Mouse (Mus musculus) hindbrain, embryonic 12.5 days (tissue): ENCODE measurements around the gene Uvrag. TPM values are rescaled to one million over a fixed set of nuclear protein-coding genes. Genes with fewer than 3 reads are reported as not detected.
A peak's percentile ranks its signal among the peaks of the same experiment; 100 is the strongest.

Experiments used
- ATAC-seq: fragments of 200-750 bp; cut with Nextera tagmentation; 2 replicates; pipeline ENCODE4 v1.8.0; 2017; ENCODE audit warnings: moderate TSS enrichment; ENCODE audit not compliant: low FRiP score
- H3K27ac ChIP-seq: fragments of 300-500 bp; sonication (generic); 2 replicates; pipeline ENCODE4 v1.5.1; 2016; ENCODE audit warnings: mild to moderate bottlenecking
- H3K27me3 ChIP-seq: fragments of 300-500 bp; sonication (generic); 2 replicates; pipeline ENCODE4 v1.6.1; 2016; ENCODE audit warnings: mild to moderate bottlenecking
- H3K36me3 ChIP-seq: fragments of 300-500 bp; sonication (generic); 2 replicates; pipeline ENCODE4 v1.6.1; 2016; ENCODE audit warnings: mild to moderate bottlenecking
- H3K4me1 ChIP-seq: fragments of 300-500 bp; sonication (generic); 2 replicates; pipeline ENCODE4 v1.6.1; 2016
- H3K4me2 ChIP-seq: fragments of 300-500 bp; sonication (generic); replicated peaks from 2 replicates; pipeline ENCODE4 v1.6.1; 2016; ENCODE audit warnings: mild to moderate bottlenecking
- H3K4me3 ChIP-seq: fragments of 300-500 bp; sonication (generic); 2 replicates; pipeline ENCODE4 v1.5.1; 2016; ENCODE audit warnings: mild to moderate bottlenecking
- H3K9ac ChIP-seq: fragments of 300-500 bp; sonication (generic); 2 replicates; pipeline ENCODE4 v1.6.1; 2016; ENCODE audit warnings: mild to moderate bottlenecking, moderate library complexity
- H3K9me3 ChIP-seq: fragments of 300-500 bp; sonication (generic); replicated peaks from 2 replicates; pipeline ENCODE4 v1.6.1; 2016; ENCODE audit warnings: mild to moderate bottlenecking
- WGBS: fragments of 180-500 bp; shearing (Covaris S2); methylation state at CpG from one replicate; pipeline ENCODE4 v1.1.7; 2016; 5-methylcytosine and 5-hydroxymethylcytosine counted together
- polyA plus RNA-seq: library from polyadenylated mRNA; unstranded; fragments of >200 nt; fragmentation: Nextera tagmentation; extraction: Ambion mirVana; gene quantifications from 2 replicates; pipeline ENCODE4 v1.2.1, GENCODE M21; 2016

Gene Uvrag
- polyA plus RNA-seq, 1 experiment from 2014 or later: 17.7 TPM

- Histone ChIP-seq H3K9ac (0 out of 2 replicates have a peak overlapping the region, but pooled peaks have one; percentile 4), H3K27me3 (no peaks in the 10 kb centered on the region), H3K4me1 (peaks cover 22% of the 10 kb centered on the region), H3K4me2 (no peak overlapping the region), H3K27ac (no peak overlapping the region), H3K9me3 (no peaks in the 10 kb centered on the region), H3K4me3 (no peak overlapping the region), H3K36me3 (no peaks in the 10 kb centered on the region)
- 27% methylated on average over 12 of the region's 13 CpGs for WGBS
- no peak for ATAC-seq
These were observed 265.5 kb downstream of the Uvrag start for GRCm38 (mm10) chr7:98875390-98875990.

GRCm38 (mm10) chr7:98874411-98874951, 266.5 kb downstream of the Uvrag start:
- ATAC-seq: no peak
- peaks cover 26% of the 10 kb centered on the region for H3K4me1 ChIP-seq
- no peak overlapping the region for H3K9ac ChIP-seq
- WGBS: 64% methylated on average over 6 of the region's 6 CpGs
- H3K27ac ChIP-seq: no peak overlapping the region
- H3K4me2 ChIP-seq: no peak overlapping the region
- H3K4me3 ChIP-seq: no peak overlapping the region
- no peaks in the 10 kb centered on the region for H3K9me3 ChIP-seq
- no peaks in the 10 kb centered on the region for H3K36me3 ChIP-seq
- H3K27me3 ChIP-seq: no peaks in the 10 kb centered on the region; the same call in 1 of the 2 replicates

DNA sequence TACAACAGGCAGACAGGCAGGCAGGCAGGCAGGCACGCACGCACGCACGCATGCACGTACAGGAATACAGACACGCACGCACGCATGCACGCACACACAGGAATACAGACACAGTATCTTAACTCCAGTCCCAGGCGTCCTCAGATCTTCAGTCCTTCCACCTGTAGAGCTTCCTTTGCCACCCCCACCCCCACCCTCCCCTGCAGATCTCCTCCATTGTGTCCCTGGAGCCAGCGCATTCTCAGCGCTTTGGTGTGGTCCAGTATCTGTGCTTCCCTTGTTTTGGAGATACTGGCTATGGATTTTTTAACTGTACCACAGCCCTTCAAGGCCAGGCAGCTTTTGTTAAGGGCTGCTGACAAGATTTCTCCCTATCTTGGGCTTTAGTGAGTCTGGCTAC, 267.6 kb downstream of the Uvrag start:
- no peaks in the 10 kb centered on the region for H3K36me3 ChIP-seq
- peaks cover 34% of the 10 kb centered on the region for H3K4me1 ChIP-seq
- H3K27me3 ChIP-seq: no peaks in the 10 kb centered on the region; the same call in 1 of the 2 replicates

DNA sequence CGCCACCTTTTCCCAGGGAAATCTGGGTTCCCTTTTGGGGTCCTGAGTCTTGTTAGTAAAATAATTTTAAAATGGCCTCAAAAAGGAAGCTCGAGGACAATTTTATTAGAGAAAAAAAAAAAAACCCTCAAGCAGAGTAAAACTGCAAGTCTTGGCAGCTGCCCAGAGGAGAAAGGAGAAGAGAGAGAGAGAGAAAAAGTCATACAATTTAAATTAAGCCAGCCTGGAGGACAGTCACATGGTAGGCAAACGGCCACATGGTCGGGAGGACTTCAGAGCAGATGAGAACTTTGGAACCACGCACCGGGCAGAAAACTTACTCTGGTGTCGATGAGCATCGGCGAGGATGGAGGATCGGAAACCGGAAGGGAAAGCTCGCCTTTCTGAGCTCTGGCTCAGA, 269.1 kb downstream of the Uvrag start:
- Histone ChIP-seq H3K9ac (no peak overlapping the region), H3K27me3 (no peaks in the 10 kb centered on the region; the same call in 1 of the 2 replicates), H3K27ac (no peak overlapping the region), H3K4me3 (no peak overlapping the region), H3K4me1 (peaks cover 42% of the 10 kb centered on the region), H3K36me3 (no peaks in the 10 kb centered on the region), H3K4me2 (no peak overlapping the region), H3K9me3 (no peaks in the 10 kb centered on the region)
- no peak for ATAC-seq
- 63% methylated on average over 12 of the region's 12 CpGs for WGBS

More for the DNA sequence above, 267.6 kb downstream of the Uvrag start:
- no peak for ATAC-seq
- Histone ChIP-seq H3K4me2 (no peak overlapping the region), H3K9ac (no peak overlapping the region), H3K4me3 (no peak overlapping the region), H3K9me3 (no peaks in the 10 kb centered on the region), H3K27ac (no peak overlapping the region)
- 81% methylated on average over 12 of the region's 12 CpGs for WGBS

DNA sequence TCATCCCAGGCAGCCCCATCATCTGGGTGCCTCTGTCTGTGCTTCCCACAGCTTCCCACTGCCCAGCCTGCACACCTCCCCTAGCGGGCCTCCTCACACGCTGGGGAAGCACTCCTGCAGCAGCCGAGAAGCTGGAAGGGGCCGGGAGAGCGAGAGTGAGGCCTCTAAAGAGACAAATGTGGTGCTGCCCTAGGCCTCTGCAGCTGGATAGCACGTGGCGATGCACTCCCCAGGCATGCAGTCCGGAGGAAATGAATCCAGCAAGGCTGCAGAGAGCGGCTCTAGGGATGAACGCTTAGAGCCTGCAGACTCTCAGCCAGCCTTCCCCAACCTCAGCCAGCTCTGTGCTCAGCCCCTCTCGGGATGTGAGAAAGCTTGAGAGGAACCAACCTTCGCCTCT, 270.1 kb downstream of the Uvrag start:
- no peak overlapping the region for H3K4me3 ChIP-seq
- no peak for ATAC-seq
- no peaks in the 10 kb centered on the region for H3K36me3 ChIP-seq
- no peaks in the 10 kb centered on the region; the same call in 1 of the 2 replicates for H3K27me3 ChIP-seq
- 21% methylated on average over 12 of the region's 12 CpGs for WGBS
- H3K4me2 ChIP-seq: no peak overlapping the region
- H3K9ac ChIP-seq: no peak overlapping the region
- no peaks in the 10 kb centered on the region for H3K9me3 ChIP-seq
- no peak overlapping the region for H3K27ac ChIP-seq
- peaks cover 38% of the 10 kb centered on the region for H3K4me1 ChIP-seq

GRCm38 (mm10) chr7:98869070-98869469, 271.9 kb downstream of the Uvrag start:
- H3K9me3 ChIP-seq: no peaks in the 10 kb centered on the region
- no peak overlapping the region for H3K4me3 ChIP-seq
- ATAC-seq: no peak
- H3K9ac ChIP-seq: no peak overlapping the region
- no peak overlapping the region for H3K27ac ChIP-seq
- no peaks in the 10 kb centered on the region for H3K36me3 ChIP-seq
- WGBS: 59% methylated on average over 3 of the region's 3 CpGs
- no peak overlapping the region for H3K4me2 ChIP-seq
- peaks cover 40% of the 10 kb centered on the region for H3K4me1 ChIP-seq
- no peaks in the 10 kb centered on the region; the same call in 1 of the 2 replicates for H3K27me3 ChIP-seq

DNA sequence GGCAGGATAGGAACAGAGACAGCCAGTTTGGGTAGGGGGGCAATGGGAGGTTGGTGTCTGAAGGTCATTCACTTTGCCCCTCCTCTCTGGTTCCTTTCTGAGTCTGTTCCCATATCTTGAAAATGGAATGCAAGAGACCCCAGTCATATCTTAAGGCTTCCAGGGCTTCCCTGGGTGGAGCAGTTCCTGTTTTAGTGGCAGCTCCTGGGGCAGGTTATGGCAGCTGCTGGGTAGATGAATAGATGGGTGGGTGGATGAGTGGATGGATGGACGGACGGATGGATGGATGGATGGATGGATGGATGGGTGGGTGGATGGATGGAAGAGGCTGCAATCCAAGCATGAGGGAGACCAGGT, 273.2 kb downstream of the Uvrag start:
- H3K27ac ChIP-seq: 0 out of 2 replicates have a peak overlapping the region, but pooled peaks have one; percentile 23
- ATAC-seq: no peak
- no peak overlapping the region for H3K9ac ChIP-seq
- no peak overlapping the region for H3K4me3 ChIP-seq
- no peak overlapping the region for H3K4me2 ChIP-seq
- peaks cover 42% of the 10 kb centered on the region for H3K4me1 ChIP-seq
- no peaks in the 10 kb centered on the region; the same call in 1 of the 2 replicates for H3K27me3 ChIP-seq
- no peaks in the 10 kb centered on the region for H3K36me3 ChIP-seq
- no peaks in the 10 kb centered on the region for H3K9me3 ChIP-seq
- WGBS: 92% methylated on average over 2 of the region's 2 CpGs

- peak; percentile 57 for ATAC-seq
- H3K9me3 ChIP-seq: no peaks in the 10 kb centered on the region
- no peaks in the 10 kb centered on the region; the same call in 1 of the 2 replicates for H3K27me3 ChIP-seq
- H3K4me1 ChIP-seq: peaks cover 42% of the 10 kb centered on the region
- H3K36me3 ChIP-seq: no peaks in the 10 kb centered on the region
- H3K4me3 ChIP-seq: no peak overlapping the region
- 0 out of 2 replicates have a peak overlapping the region, but pooled peaks have one; percentile 23 for H3K27ac ChIP-seq
- WGBS: 40% methylated on average over 12 of the region's 12 CpGs
- no peak overlapping the region for H3K9ac ChIP-seq
- no peak overlapping the region for H3K4me2 ChIP-seq
These were observed 273.7 kb downstream of the Uvrag start for GRCm38 (mm10) chr7:98867053-98867793.

- Histone ChIP-seq H3K36me3 (no peaks in the 10 kb centered on the region), H3K27ac (no peak overlapping the region), H3K4me2 (no peak overlapping the region), H3K27me3 (0 out of 2 replicates have a peak, but pooled peaks cover 5% of the 10 kb centered on the region), H3K9ac (no peak overlapping the region), H3K9me3 (no peaks in the 10 kb centered on the region), H3K4me3 (no peak overlapping the region), H3K4me1 (peaks cover 35% of the 10 kb centered on the region)
- WGBS: 41% methylated on average over 9 of the region's 9 CpGs
- ATAC-seq: no peak
These were observed 276.8 kb downstream of the Uvrag start for GRCm38 (mm10) chr7:98863969-98864718.

DNA sequence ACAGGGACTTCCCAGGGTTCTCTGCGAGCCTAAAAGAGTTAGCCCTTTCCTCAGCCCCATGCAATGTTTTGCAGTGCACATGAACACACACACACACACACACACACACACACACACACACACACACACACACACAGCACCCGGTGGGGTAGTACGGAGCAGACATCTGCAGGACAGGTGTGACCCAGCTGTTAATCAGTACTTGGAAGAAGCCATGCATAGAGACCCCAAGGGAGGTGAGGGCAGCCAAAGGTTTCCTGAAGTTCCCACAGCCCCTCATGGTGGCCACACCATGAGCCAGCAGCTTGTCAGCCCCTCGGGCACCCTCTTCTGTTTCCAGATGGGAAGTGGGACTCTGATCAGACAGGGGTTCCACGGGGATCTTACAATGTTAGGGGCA, 277.9 kb downstream of the Uvrag start:
- H3K27me3 ChIP-seq: 0 out of 2 replicates have a peak, but pooled peaks cover 5% of the 10 kb centered on the region
- H3K4me3 ChIP-seq: no peak overlapping the region
- H3K27ac ChIP-seq: no peak overlapping the region
- no peaks in the 10 kb centered on the region for H3K9me3 ChIP-seq
- peaks cover 28% of the 10 kb centered on the region for H3K4me1 ChIP-seq
- 76% methylated on average over 5 of the region's 5 CpGs for WGBS
- no peak overlapping the region for H3K9ac ChIP-seq
- no peak for ATAC-seq
- H3K36me3 ChIP-seq: no peaks in the 10 kb centered on the region
- no peak overlapping the region for H3K4me2 ChIP-seq

DNA sequence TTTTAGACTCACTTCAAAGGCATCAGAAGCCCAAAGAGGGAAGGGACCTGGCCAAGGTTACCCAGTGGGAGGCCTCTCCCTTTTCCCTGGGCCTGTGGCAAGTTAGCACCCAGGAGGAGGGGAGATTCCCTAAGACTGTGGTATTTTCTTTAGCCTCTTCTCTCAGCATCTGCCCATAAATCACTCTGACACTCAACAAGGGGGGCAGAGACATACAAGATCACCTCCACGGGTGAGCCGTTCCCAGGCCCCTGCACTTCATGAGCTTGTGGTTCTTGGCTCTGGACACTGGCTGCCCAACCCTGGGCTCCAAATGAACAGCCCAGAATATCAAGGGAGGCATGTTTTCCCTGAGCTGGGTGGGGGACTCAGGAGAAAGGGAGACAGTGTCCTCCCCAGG, 279.9 kb downstream of the Uvrag start:
- 0 out of 2 replicates have a peak, but pooled peaks cover 5% of the 10 kb centered on the region for H3K27me3 ChIP-seq
- H3K4me1 ChIP-seq: peaks cover 21% of the 10 kb centered on the region
- ATAC-seq: no peak
- no peak overlapping the region for H3K4me2 ChIP-seq
- H3K4me3 ChIP-seq: no peak overlapping the region
- no peak overlapping the region for H3K9ac ChIP-seq
- H3K36me3 ChIP-seq: no peaks in the 10 kb centered on the region
- no peaks in the 10 kb centered on the region for H3K9me3 ChIP-seq
- 39% methylated on average over 2 of the region's 2 CpGs for WGBS
- no peak overlapping the region for H3K27ac ChIP-seq

DNA sequence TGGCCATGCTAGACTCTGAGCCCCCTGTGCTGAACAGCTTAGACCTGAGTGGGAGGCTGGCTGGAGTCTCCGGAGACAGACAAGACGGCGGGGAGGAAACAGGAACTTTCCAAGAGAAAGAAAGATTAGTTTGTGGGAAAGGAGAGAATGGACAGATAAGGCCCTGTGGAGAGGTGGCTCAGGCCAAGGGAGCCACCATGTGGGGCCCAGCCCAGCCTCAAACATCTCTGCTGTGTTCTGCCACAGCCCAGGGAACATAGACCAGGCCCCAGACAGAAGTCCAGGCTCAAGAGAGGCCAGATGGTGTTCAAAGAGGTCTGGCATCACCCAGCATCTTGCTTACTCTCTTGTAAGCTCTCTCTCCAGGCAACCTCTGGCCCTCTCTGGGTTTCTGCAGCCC, 283.8 kb downstream of the Uvrag start:
- H3K4me2 ChIP-seq: no peak overlapping the region
- H3K9me3 ChIP-seq: no peaks in the 10 kb centered on the region
- H3K9ac ChIP-seq: no peak overlapping the region
- H3K4me3 ChIP-seq: no peak overlapping the region
- 0 out of 2 replicates have a peak, but pooled peaks cover 5% of the 10 kb centered on the region for H3K27me3 ChIP-seq
- WGBS: 67% methylated on average over 3 of the region's 3 CpGs
- H3K27ac ChIP-seq: no peak overlapping the region
- H3K36me3 ChIP-seq: no peaks in the 10 kb centered on the region
- peaks cover 14% of the 10 kb centered on the region for H3K4me1 ChIP-seq
- no peak for ATAC-seq
